Mouse (Mus musculus): ENCODE results near the gene Arhgap1. TPM values are rescaled to one million over a fixed set of nuclear protein-coding genes. Genes with fewer than 3 reads are reported as not detected.

The Arhgap1 gene
- total and polyA plus RNA-seq, 2 experiments from 2014 or later: 76.5 to 85.7 TPM

DNA sequence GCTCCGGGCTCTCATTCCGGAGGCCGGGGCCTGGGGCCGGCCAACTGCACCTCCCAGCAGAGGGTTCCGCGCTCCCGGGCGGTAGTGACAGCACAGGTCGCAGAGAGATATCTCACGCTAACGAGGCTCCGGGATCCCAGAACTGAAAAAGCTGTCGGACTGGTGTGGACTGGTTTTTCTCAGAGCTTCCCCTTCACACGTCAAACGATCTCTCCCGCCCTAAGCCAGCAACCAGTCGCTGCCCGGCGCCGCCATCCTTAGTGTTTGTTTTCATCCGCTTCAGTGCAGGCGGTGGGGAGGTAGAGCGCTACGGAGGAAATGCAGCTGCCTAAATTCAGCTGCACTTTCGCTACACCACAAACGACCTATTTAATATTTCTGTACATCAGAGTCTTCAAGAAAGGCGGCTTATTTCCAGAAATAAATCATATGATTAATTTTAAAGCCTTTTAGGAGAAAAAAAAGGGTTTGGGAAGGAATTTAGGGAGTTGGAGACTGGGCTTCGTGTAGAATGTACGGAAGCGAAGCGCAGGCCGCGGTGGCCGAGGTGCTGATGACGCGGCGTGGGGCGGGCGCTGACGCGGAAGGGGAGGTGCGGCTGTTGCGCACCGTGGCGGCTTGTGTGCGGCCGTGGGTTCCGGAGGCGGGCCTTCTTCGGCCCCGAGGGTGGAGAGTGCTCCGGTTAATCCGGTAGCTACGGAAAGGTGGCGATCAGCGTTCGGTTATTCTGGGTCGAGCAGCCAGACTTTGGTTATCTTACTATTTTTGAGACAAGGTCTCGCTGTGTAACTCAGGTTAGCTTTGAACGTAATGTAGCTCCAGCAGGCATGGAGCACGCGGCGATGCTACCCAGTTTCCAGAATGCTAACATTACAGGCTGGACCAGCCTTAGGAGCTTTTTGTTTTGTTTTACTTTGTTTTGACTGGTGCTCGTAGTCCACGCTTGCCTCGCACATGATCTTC is 60.9 kb downstream of the Arhgap1 start, which contains the start of the genes Atg13 and Harbi1:
Gene Atg13 (minus strand): TSS at position 305 of the 963 bp plus-strand sequence.
Gene Harbi1 (plus strand): TSS at position 581 of the 963 bp plus-strand sequence.
- peak; percentile 98 for ATAC-seq (ENCODE audit: insufficient read depth, low read depth)
- peak within 1 kb of the TSS; percentile 93 for H3K4me2 ChIP-seq (ENCODE audit: low read depth, low read length)
- WGBS: under 1% methylated on average over 66 of the region's 66 CpGs

DNA sequence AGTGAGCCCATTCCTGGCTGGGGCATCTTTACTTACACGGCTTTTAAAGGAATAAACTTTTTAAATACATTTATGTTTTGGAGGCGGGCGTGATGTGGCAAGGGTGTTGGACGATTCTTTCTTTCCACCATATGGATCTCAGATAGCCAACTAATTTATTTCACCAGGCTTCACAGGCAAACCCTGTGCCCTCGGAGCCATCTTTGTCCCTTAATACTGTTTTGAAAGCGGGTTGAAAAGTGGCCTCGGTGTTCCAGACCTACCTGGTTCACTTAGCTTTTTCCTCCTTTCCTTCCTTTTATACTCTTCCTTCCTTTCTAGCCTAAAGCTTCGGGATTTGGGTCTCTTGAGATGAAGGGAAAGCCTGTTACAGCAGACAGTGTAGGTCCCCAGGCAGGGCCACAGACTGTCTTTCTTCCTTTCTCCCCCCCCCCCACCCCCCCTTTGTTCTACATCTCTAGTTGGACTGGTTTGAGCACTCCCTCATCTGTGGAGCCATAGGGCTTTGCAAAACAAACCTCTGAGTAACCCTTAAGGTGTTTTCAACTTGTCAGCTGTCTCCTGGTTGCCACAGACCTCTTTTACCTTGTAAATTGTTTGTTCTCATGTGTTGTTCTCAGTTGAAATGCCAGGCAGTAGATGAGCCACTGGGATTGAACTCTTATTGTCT is 61.7 kb downstream of the Arhgap1 start:
- Histone ChIP-seq H3K4me2 (ENCODE audit: low read depth, low read length) (peak overlapping the region; percentile 93), H3K36me3 (replicated peaks; ENCODE audit: control insufficient read depth, insufficient read depth, low read length) (no peaks in the 10 kb centered on the region), H3K27me3 (ENCODE audit: control insufficient read depth, insufficient read depth, low read length) (no peaks in the 10 kb centered on the region), H3K9ac (replicated peaks; ENCODE audit: low read depth, low read length) (peak overlapping the region; percentile 88), H3K4me3 (ENCODE audit: low read depth, low read length) (peak overlapping the region; percentile 99), H3K9me3 (replicated peaks; ENCODE audit: control insufficient read depth, low read length) (no peaks in the 10 kb centered on the region), H3K27ac (ENCODE audit: low read depth) (peak overlapping the region; percentile 80), H3K4me1 (ENCODE audit: control insufficient read depth, insufficient read depth) (peaks cover 8% of the 10 kb centered on the region)
- DNase-seq (ENCODE audit: low spot score): no peak
- 2% methylated on average over 8 of the region's 8 CpGs for WGBS
- TF ChIP-seq CTCF (IDR thresholded peaks at IDR 0.05; ENCODE audit: low read depth) (no peak), EP300 (IDR thresholded peaks at IDR 0.05; ENCODE audit: low read depth) (no peak)
- no peak for ATAC-seq (ENCODE audit: insufficient read depth, low read depth)

More for the DNA sequence above, 60.9 kb downstream of the Arhgap1 start, which contains the start of the genes Atg13 and Harbi1:
- TF ChIP-seq EP300 (IDR thresholded peaks at IDR 0.05; ENCODE audit: low read depth) (peak; percentile 79), CTCF (IDR thresholded peaks at IDR 0.05; ENCODE audit: low read depth) (no peak)
- DNase-seq (ENCODE audit: low spot score): peak; percentile 90
- Histone ChIP-seq H3K9me3 (replicated peaks; ENCODE audit: control insufficient read depth, low read length) (no peaks in the 10 kb centered on the region), H3K9ac (replicated peaks; ENCODE audit: low read depth, low read length) (peak within 1 kb of the TSS; percentile 88), H3K27me3 (ENCODE audit: control insufficient read depth, insufficient read depth, low read length) (no peaks in the 10 kb centered on the region), H3K36me3 (replicated peaks; ENCODE audit: control insufficient read depth, insufficient read depth, low read length) (no peaks in the 10 kb centered on the region), H3K27ac (ENCODE audit: low read depth) (peak within 1 kb of the TSS; percentile 80), H3K4me1 (ENCODE audit: control insufficient read depth, insufficient read depth) (peaks cover 8% of the 10 kb centered on the region), H3K4me3 (ENCODE audit: low read depth, low read length) (peak within 1 kb of the TSS; percentile 99)

DNA sequence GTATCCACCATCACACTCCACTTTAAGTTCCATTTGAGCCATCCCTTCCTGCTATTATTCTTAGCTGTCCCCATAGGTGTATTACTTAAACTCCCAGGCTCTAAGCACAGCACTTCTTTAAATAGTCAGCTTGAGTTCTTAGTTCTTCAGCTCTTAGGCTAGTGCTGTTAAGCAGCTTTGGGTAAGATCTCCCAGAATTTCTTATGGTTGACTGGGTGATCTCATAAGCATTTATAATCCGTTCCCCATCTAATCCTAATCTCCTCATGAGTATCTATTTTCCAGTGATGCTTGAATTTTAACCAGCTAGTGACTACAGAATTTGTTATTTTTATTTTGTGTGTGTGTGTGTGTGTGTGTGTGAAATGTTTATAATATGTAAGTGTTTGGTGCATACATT is 65.3 kb downstream of the Arhgap1 start:
- H3K27me3 ChIP-seq (ENCODE audit: control insufficient read depth, insufficient read depth, low read length): no peaks in the 10 kb centered on the region

DNA sequence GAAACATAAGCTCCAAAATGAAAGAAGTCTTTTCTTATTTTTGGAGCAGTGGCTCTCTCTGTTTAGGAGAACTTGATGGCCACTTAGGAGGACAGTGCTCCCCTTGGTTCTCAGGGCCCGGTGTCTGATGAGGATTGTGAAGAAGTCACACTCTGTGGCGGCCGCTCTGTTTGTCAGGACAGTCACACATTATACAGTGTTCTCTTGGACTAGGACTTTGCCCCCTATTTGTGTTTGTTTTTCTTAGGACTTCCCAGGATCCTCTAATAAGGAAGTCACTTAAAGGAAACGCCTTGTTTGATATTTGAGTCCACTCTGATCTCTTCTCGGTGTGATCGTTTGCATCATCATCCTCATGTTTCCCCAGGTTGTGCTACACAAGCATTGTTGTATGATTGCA is 68.6 kb downstream of the Arhgap1 start:
- H3K4me3 ChIP-seq (ENCODE audit: low read depth, low read length): no peak overlapping the region
- no peak for TF ChIP-seq CTCF (IDR thresholded peaks at IDR 0.05; ENCODE audit: low read depth)
- TF ChIP-seq EP300 (IDR thresholded peaks at IDR 0.05; ENCODE audit: low read depth): no peak
- no peak overlapping the region for H3K4me2 ChIP-seq (ENCODE audit: low read depth, low read length)
- H3K27me3 ChIP-seq (ENCODE audit: control insufficient read depth, insufficient read depth, low read length): no peaks in the 10 kb centered on the region
- DNase-seq (ENCODE audit: low spot score): no peak
- no peaks in the 10 kb centered on the region for H3K4me1 ChIP-seq (ENCODE audit: control insufficient read depth, insufficient read depth)
- peaks cover 9% of the 10 kb centered on the region; the same call in 1 of the 2 replicates for H3K36me3 ChIP-seq (replicated peaks; ENCODE audit: control insufficient read depth, insufficient read depth, low read length)
- H3K9me3 ChIP-seq (replicated peaks; ENCODE audit: control insufficient read depth, low read length): no peaks in the 10 kb centered on the region
- 73% methylated on average over 6 of the region's 6 CpGs for WGBS
- ATAC-seq (ENCODE audit: insufficient read depth, low read depth): no peak
- no peak overlapping the region for H3K9ac ChIP-seq (replicated peaks; ENCODE audit: low read depth, low read length)
- H3K27ac ChIP-seq (ENCODE audit: low read depth): no peak overlapping the region

More for the DNA sequence above, 65.3 kb downstream of the Arhgap1 start:
- DNase-seq (ENCODE audit: low spot score) (no peak), ATAC-seq (ENCODE audit: insufficient read depth, low read depth) (no peak)
- H3K4me3 ChIP-seq (ENCODE audit: low read depth, low read length): no peak overlapping the region
- H3K4me1 ChIP-seq (ENCODE audit: control insufficient read depth, insufficient read depth): peaks cover under 1% of the 10 kb centered on the region
- 80% methylated on average over 1 of the region's 1 CpGs for WGBS
- no peaks in the 10 kb centered on the region for H3K9me3 ChIP-seq (replicated peaks; ENCODE audit: control insufficient read depth, low read length)
- H3K9ac ChIP-seq (replicated peaks; ENCODE audit: low read depth, low read length): no peak overlapping the region
- 0 out of 2 replicates have a peak, but pooled peaks cover 4% of the 10 kb centered on the region for H3K36me3 ChIP-seq (replicated peaks; ENCODE audit: control insufficient read depth, insufficient read depth, low read length)
- no peak for TF ChIP-seq EP300 (IDR thresholded peaks at IDR 0.05; ENCODE audit: low read depth)
- no peak for TF ChIP-seq CTCF (IDR thresholded peaks at IDR 0.05; ENCODE audit: low read depth)
- no peak overlapping the region for H3K27ac ChIP-seq (ENCODE audit: low read depth)
- H3K4me2 ChIP-seq (ENCODE audit: low read depth, low read length): no peak overlapping the region

Other genes with a start within 250 kb of the Arhgap1 start
- gene 1110051M20Rik, start 205.2 kb upstream of the Arhgap1 start, total RNA-seq (2014; rRNA removed; ENCODE audit: low replicate concordance): 24.5 and 32.0 TPM in 2 replicates
- 24.6 and 27.8 TPM in 2 replicates for gene 1110051M20Rik, start 205.2 kb upstream of the Arhgap1 start, polyA plus RNA-seq (2015; fragmentation: Nextera tagmentation; extraction: Ambion mirVana)
- 12.2 and 22.3 TPM in 2 replicates for gene Lrp4, start 192.3 kb upstream of the Arhgap1 start, total RNA-seq (2014; rRNA removed; ENCODE audit: low replicate concordance)
- gene Lrp4, start 192.3 kb upstream of the Arhgap1 start, polyA plus RNA-seq (2015; fragmentation: Nextera tagmentation; extraction: Ambion mirVana): 2.7 and 2.8 TPM in 2 replicates
- 39.7 and 58.5 TPM in 2 replicates for gene Ckap5, start 123.1 kb upstream of the Arhgap1 start, total RNA-seq (2014; rRNA removed; ENCODE audit: low replicate concordance)
- 36.8 and 41.2 TPM in 2 replicates for gene Ckap5, start 123.1 kb upstream of the Arhgap1 start, polyA plus RNA-seq (2015; fragmentation: Nextera tagmentation; extraction: Ambion mirVana)
- 0.08 and 1.1 TPM in 2 replicates for gene F2, start 13.4 kb upstream of the Arhgap1 start, total RNA-seq (2014; rRNA removed; ENCODE audit: low replicate concordance)
- 0.12 TPM in 1 of 2 replicates, not detected in the other for gene F2, start 13.4 kb upstream of the Arhgap1 start, polyA plus RNA-seq (2015; fragmentation: Nextera tagmentation; extraction: Ambion mirVana)
- 11.1 and 17.4 TPM in 2 replicates for gene Zfp408, start 69 bp upstream of the Arhgap1 start, total RNA-seq (2014; rRNA removed; ENCODE audit: low replicate concordance)
- gene Zfp408, start 69 bp upstream of the Arhgap1 start, polyA plus RNA-seq (2015; fragmentation: Nextera tagmentation; extraction: Ambion mirVana): 3.6 and 4.0 TPM in 2 replicates
- 18.2 and 30.6 TPM in 2 replicates for gene Atg13, start 60.7 kb downstream of the Arhgap1 start, total RNA-seq (2014; rRNA removed; ENCODE audit: low replicate concordance)
- 19.8 and 21.2 TPM in 2 replicates for gene Atg13, start 60.7 kb downstream of the Arhgap1 start, polyA plus RNA-seq (2015; fragmentation: Nextera tagmentation; extraction: Ambion mirVana)
- 6.3 and 27.6 TPM in 2 replicates for gene Harbi1, start 61.0 kb downstream of the Arhgap1 start, total RNA-seq (2014; rRNA removed; ENCODE audit: low replicate concordance)
- 10.0 and 11.1 TPM in 2 replicates for gene Harbi1, start 61.0 kb downstream of the Arhgap1 start, polyA plus RNA-seq (2015; fragmentation: Nextera tagmentation; extraction: Ambion mirVana)
- gene Ambra1, start 80.3 kb downstream of the Arhgap1 start, total RNA-seq (2014; rRNA removed; ENCODE audit: low replicate concordance): 14.8 and 23.0 TPM in 2 replicates
- gene Ambra1, start 80.3 kb downstream of the Arhgap1 start, polyA plus RNA-seq (2015; fragmentation: Nextera tagmentation; extraction: Ambion mirVana): 5.5 and 6.0 TPM in 2 replicates

Data from heart, postnatal 0 days (tissue).